Mouse (Mus musculus): ENCODE results near the gene Tuba1b. TPM values are rescaled to one million over a fixed set of nuclear protein-coding genes. Genes with fewer than 3 reads are reported as not detected.
A peak's percentile ranks its signal among the peaks of the same experiment; 100 is the strongest.

Gene Tuba1b
- total and polyA plus RNA-seq, 2 experiments: 49.9 to 183 TPM

DNA sequence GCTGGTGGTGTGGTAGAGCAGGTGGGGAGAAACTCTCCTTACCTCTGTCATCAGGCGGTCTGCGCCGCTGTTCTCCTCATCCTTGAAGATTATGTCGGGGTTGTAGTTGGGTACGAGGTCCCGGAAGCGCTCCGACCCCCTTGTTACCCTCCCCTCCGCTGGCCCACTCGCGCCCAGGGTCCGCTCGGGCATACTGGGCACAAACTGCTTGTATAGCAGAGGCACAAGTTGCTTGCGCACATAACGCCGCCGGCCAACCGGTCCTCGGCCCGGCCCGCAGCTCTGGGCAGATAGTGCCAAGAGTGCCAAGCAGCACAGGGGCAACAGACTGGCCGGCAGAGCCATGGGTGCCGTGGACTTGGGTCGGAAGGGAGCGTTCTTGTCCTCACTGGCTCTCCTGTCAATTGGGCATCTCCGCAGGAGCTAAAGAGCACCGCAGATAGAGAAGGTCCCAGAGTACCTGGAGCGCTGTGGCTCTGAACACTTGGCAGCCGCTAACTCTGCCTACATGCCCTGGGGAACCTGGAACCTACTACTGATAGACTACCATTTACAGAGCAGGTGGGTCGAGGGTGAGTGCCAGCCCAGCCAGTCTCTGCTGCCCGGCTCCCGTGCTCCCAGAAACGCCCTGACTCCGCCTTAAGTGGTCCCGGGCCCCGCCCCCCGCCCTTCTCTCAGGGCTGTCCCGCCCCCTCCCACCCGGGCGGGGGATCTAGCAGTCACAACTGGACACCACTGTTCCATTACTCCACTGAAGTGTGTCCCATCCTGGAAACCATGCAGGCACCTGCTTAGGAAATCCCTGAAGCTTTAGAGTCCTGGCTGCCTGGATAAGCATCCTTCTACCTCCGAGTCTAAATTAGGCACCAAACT, 36.2 kb downstream of the Tuba1b start, which contains the start of gene Dhh:
Gene Dhh, minus strand, starts transcription at position 613 of the 873 bp plus-strand sequence.
- Histone ChIP-seq H3K4me1 (ENCODE audit: control insufficient read depth, insufficient read depth, low read length) (0 out of 2 replicates have a peak, but pooled peaks cover 1% of the 10 kb centered on the region), H3K27ac (replicated peaks; ENCODE audit: insufficient read depth, low read depth, low read length) (no peak within 1 kb of the TSS), H3K9ac (ENCODE audit: low read depth, low read length) (peak within 1 kb of the TSS; percentile 23), H3K4me3 (ENCODE audit: insufficient read depth, low read depth, low read length) (peak within 1 kb of the TSS; percentile 36), H3K36me3 (ENCODE audit: control insufficient read depth, insufficient read depth, low read length) (no peaks in the 10 kb centered on the region), H3K27me3 (ENCODE audit: control insufficient read depth, insufficient read depth, low read length) (peaks cover 22% of the 10 kb centered on the region), H3K79me2 (ENCODE audit: control insufficient read depth, insufficient read depth, low read length) (no peaks in the 10 kb centered on the region)
- no peak for DNase-seq (ENCODE audit: extremely low read depth, low read depth, low spot score)
- TF ChIP-seq POLR2A (IDR thresholded peaks at IDR 0.05; ENCODE audit: extremely low read depth, insufficient read depth, low read length) (no peak), CTCF (IDR thresholded peaks at IDR 0.05; ENCODE audit: low read depth, low read length) (no peak)
- WGBS: 4% methylated on average over 41 of the region's 41 CpGs

- H3K27ac ChIP-seq (replicated peaks; ENCODE audit: insufficient read depth, low read depth, low read length): no peak overlapping the region
- 18% methylated on average over 10 of the region's 10 CpGs for WGBS
- H3K36me3 ChIP-seq (ENCODE audit: control insufficient read depth, insufficient read depth, low read length): no peaks in the 10 kb centered on the region
- peaks cover 22% of the 10 kb centered on the region for H3K27me3 ChIP-seq (ENCODE audit: control insufficient read depth, insufficient read depth, low read length)
- no peak overlapping the region for H3K9ac ChIP-seq (ENCODE audit: low read depth, low read length)
- H3K4me3 ChIP-seq (ENCODE audit: insufficient read depth, low read depth, low read length): no peak overlapping the region
- H3K79me2 ChIP-seq (ENCODE audit: control insufficient read depth, insufficient read depth, low read length): no peaks in the 10 kb centered on the region
- no peak for TF ChIP-seq CTCF (IDR thresholded peaks at IDR 0.05; ENCODE audit: low read depth, low read length)
- no peak for TF ChIP-seq POLR2A (IDR thresholded peaks at IDR 0.05; ENCODE audit: extremely low read depth, insufficient read depth, low read length)
- no peak for DNase-seq (ENCODE audit: extremely low read depth, low read depth, low spot score)
- H3K4me1 ChIP-seq (ENCODE audit: control insufficient read depth, insufficient read depth, low read length): 0 out of 2 replicates have a peak, but pooled peaks cover 1% of the 10 kb centered on the region
Measured at GRCm38 (mm10) chr15:98897495-98897894, 36.9 kb downstream of the Tuba1b start.

DNA sequence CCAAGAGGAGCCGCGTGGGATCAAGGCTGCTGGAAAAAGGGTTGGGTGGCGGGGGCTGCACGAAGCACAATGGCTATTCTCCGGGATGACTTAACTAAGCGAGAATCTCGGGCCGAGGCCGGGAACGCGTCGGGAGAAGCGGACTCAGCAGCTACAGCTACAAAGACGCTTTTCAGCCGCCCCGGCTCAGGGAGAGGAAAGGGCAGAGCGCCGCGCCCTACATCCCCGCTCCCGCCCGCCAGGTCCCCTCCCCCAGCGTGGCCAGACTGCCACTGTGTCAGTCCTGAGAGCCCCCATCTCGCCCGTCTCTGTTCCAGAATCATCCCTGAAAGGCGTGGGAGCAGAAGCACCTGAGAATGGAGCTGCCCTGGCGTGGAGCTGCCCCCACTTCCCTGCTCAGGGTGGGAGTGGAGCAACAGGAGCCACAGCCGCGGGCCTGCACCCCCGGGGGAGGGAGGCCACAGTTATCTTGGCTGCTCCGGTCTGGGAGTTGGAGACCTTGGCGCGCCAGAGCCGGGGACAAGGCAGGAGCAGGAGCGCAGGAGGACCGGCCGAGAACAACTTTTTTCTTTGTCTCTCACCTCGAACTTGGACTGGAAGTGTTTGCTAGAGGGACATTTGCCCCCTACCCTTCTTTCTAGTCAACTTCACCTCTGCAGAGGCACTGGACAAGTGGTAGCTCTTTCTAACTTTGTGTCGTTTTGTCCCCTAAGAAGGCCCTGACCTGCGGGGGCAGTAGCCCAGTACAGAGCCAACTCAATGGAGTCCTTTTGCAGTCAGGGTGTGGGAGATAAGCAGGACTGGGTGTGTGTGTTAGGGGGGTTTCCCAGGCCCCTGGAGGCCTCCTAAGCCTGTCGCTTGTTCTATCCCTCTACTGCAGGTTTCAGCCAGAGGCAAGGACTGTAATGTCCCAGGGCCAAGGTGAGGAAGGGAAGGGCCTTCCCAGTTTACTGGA, 38.5 kb downstream of the Tuba1b start:
- Histone ChIP-seq H3K4me1 (ENCODE audit: control insufficient read depth, insufficient read depth, low read length) (0 out of 2 replicates have a peak, but pooled peaks cover 1% of the 10 kb centered on the region), H3K27me3 (ENCODE audit: control insufficient read depth, insufficient read depth, low read length) (peaks cover 22% of the 10 kb centered on the region), H3K27ac (replicated peaks; ENCODE audit: insufficient read depth, low read depth, low read length) (no peak overlapping the region), H3K79me2 (ENCODE audit: control insufficient read depth, insufficient read depth, low read length) (no peaks in the 10 kb centered on the region), H3K9ac (ENCODE audit: low read depth, low read length) (no peak overlapping the region), H3K36me3 (ENCODE audit: control insufficient read depth, insufficient read depth, low read length) (no peaks in the 10 kb centered on the region), H3K4me3 (ENCODE audit: insufficient read depth, low read depth, low read length) (peak overlapping the region; percentile 12; the same call in 1 of the 2 replicates)
- DNase-seq (ENCODE audit: extremely low read depth, low read depth, low spot score): no peak
- TF ChIP-seq POLR2A (IDR thresholded peaks at IDR 0.05; ENCODE audit: extremely low read depth, insufficient read depth, low read length) (no peak), CTCF (IDR thresholded peaks at IDR 0.05; ENCODE audit: low read depth, low read length) (no peak)
- WGBS: 18% methylated on average over 41 of the region's 41 CpGs

DNA sequence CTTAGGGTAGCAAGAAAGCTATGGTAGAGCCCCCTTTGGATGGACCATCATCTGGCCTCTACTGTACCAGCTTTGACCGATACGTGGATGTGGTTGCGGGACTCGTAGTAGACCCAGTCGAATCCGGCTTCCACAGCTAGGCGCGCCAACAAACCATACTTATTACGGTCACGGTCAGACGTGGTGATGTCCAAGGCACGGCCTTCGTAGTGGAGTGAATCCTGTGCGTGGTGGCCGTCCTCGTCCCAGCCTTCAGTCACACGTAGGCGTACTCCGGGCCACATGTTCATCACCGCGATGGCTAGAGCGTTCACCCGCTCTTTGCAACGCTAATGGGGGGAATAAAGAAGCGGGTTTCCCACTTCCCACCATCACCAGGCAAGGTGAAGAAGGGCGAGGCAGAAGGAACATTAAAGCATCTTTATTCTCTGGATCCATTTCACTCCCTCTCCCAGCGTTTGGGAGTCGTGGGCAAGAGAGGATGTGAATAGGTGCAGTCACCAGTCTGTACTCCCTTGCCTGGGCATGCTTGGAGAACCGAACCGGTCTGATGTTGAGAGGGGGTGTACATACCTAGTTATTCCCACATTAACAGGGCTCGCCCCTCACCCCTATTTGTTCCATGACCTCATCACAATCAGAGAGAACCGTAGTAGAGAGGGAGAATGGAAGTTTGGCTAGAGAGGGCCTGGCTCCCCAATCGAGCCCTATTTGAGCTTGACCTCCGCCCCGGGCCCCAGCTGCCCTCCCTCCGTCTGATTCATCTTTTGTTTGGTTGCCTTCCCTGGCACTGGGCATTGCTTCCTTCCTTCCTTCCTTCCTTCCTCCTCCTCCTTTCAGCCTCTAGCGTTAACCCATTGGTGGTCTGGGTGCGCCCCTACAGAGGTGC, 39.4 kb downstream of the Tuba1b start:
- Histone ChIP-seq H3K27ac (replicated peaks; ENCODE audit: insufficient read depth, low read depth, low read length) (no peak overlapping the region), H3K9ac (ENCODE audit: low read depth, low read length) (no peak overlapping the region), H3K27me3 (ENCODE audit: control insufficient read depth, insufficient read depth, low read length) (peaks cover 22% of the 10 kb centered on the region), H3K79me2 (ENCODE audit: control insufficient read depth, insufficient read depth, low read length) (no peaks in the 10 kb centered on the region), H3K4me3 (ENCODE audit: insufficient read depth, low read depth, low read length) (no peak overlapping the region), H3K36me3 (ENCODE audit: control insufficient read depth, insufficient read depth, low read length) (no peaks in the 10 kb centered on the region), H3K4me1 (ENCODE audit: control insufficient read depth, insufficient read depth, low read length) (0 out of 2 replicates have a peak, but pooled peaks cover 1% of the 10 kb centered on the region)
- 13% methylated on average over 38 of the region's 38 CpGs for WGBS
- TF ChIP-seq CTCF (IDR thresholded peaks at IDR 0.05; ENCODE audit: low read depth, low read length): no peak
- TF ChIP-seq POLR2A (IDR thresholded peaks at IDR 0.05; ENCODE audit: extremely low read depth, insufficient read depth, low read length): no peak
- no peak for DNase-seq (ENCODE audit: extremely low read depth, low read depth, low spot score)

Data from liver, adult 2 months (tissue).